Mouse (Mus musculus) large intestine, adult 2 months (tissue): ENCODE data around the gene Fmn2. TPM values are rescaled to one million over a fixed set of nuclear protein-coding genes. Genes with fewer than 3 reads are reported as not detected.

Experiments used
- DNase-seq: peaks from one replicate; pipeline ENCODE4 v3.0.0-alpha.2; 2012; ENCODE audit warnings: low read depth, low spot score
- WGBS: fragments of 180-500 bp; shearing (Covaris S2); methylation state at CpG from one replicate; pipeline ENCODE4 v1.1.7; 2018; 5-methylcytosine and 5-hydroxymethylcytosine counted together
- polyA plus RNA-seq: library from polyadenylated mRNA; depleted of rRNA; stranded (reverse); fragments of >200 nt; gene quantifications from 2 replicates; pipeline ENCODE4 v1.2.3, GENCODE M21; 2012

The Fmn2 gene
- polyA plus RNA-seq, 1 experiment: 0.09 TPM

DNA sequence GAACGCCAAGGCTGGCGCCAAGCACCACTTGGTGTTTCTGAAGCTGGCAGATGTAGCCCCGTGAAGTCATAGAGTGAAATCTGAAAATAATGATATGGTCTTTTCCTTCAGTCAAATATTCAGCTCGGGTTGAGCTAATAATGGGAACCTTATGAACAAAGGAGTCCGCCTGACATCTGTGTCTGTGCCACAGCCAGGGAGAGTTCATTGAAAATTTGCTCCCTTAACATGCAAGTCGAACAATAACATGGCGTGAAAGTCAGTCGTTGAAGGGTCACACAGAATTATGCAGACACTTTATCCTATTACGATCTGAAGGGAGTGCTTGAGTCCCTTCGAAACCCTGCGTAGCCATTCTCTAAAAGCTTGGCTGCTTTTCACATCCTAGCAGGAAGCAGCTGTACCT lies 147.8 kb downstream of the Fmn2 start:
- 91% methylated on average over 11 of the region's 11 CpGs for WGBS
- DNase-seq: no peak

GRCm38 (mm10) chr1:174654565-174654964 lies 152.9 kb downstream of the Fmn2 start:
- DNase-seq: no peak
- 37% methylated on average over 5 of the region's 5 CpGs for WGBS

- WGBS: 63% methylated on average over 9 of the region's 9 CpGs
- no peak for DNase-seq
Observed at GRCm38 (mm10) chr1:174655354-174655753, 153.7 kb downstream of the Fmn2 start.

- no peak for DNase-seq
- 84% methylated on average over 4 of the region's 4 CpGs for WGBS
Observed at GRCm38 (mm10) chr1:174656554-174656953, 154.9 kb downstream of the Fmn2 start.

DNA sequence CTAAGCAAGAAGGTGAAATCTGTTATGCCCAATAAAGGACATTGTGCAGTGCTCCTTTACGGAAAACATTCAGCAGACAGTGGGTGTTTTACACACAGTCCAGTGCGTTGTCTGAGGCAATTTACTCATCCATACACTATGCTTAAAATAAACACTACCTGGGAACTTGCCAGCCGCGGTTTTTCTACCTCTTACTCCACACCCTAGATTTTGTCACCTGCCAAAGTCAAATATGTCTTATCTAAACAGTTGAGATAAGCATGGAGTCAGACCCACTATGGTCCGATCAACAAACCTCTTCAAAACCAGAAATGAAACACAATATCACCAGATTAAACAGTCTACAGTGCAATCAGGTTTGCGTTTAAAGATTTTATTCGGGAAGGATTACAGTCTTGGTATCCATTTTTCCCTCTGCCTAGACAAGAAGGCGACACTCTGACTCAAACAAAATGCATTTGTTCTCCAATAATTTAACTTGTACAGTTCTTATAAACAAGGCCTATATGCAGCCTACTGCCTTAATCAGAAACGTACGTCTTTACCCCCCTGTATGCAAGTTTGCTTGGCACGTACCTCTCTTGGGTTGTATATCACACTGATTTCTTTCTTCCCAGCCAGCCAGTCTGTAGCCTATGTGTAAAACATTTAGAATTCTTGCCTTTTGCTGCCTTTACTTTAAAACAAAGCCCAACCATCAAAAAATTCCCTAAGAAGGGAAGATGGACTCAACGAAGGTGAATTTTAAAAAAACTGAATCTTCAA lies 158.0 kb downstream of the Fmn2 start:
- DNase-seq: no peak
- 30% methylated on average over 12 of the region's 12 CpGs for WGBS

GRCm38 (mm10) chr1:174665116-174665515 lies 163.5 kb downstream of the Fmn2 start:
- DNase-seq: no peak

DNA sequence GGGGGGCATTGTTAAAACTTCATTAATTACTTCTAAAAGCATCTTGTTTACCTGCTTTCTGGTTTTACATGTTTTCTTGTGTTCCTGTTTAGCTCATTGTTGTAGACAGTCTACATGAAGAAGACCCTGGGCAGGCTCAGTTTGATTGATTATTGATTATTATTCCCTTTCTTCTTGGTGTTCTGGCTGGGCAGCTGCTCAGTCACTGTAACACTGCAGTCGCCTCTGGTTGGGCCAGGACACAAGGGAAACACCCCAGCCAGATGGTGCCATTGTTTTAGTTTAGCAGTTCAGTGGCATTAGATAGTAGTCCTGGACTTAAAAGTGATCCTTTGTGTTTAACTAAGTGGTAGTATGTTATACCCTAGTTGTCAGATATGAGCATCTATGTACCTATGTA lies 167.5 kb downstream of the Fmn2 start:
- WGBS: 75% methylated on average over 1 of the region's 1 CpGs
- DNase-seq: no peak

DNA sequence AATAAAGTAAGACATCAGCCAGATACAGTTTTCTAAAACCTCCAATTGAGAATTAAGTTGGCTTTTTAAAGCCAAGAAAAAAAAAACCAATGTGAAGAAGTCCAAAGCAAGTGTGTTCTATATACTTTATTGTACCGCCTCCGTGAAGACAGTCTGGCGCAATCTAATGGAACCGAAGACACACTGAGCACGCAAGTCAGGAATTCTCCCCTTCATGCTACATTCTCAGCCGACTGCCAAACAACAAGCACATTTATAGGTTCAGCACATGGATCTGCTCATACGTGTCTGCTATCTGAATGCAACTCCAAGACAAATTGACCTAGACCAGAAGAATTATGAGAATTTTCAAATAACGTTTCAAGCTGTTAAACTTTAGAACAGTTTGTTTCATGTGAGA lies 169.2 kb downstream of the Fmn2 start:
- no peak for DNase-seq
- WGBS: 80% methylated on average over 8 of the region's 8 CpGs

- 70% methylated on average over 8 of the region's 8 CpGs for WGBS
Observed at GRCm38 (mm10) chr1:174674586-174674985, 173.0 kb downstream of the Fmn2 start.

GRCm38 (mm10) chr1:174675316-174675715 lies 173.7 kb downstream of the Fmn2 start:
- WGBS: 73% methylated on average over 6 of the region's 6 CpGs
- DNase-seq: no peak

More at GRCm38 (mm10) chr1:174674586-174674985, 173.0 kb downstream of the Fmn2 start:
- DNase-seq: no peak

GRCm38 (mm10) chr1:174676187-174676586 lies 174.6 kb downstream of the Fmn2 start:
- no peak for DNase-seq
- WGBS: 85% methylated on average over 3 of the region's 3 CpGs

GRCm38 (mm10) chr1:174677211-174677610 lies 175.6 kb downstream of the Fmn2 start:
- DNase-seq: no peak
- WGBS: 43% methylated on average over 4 of the region's 4 CpGs

GRCm38 (mm10) chr1:174689301-174689700 lies 187.7 kb downstream of the Fmn2 start:
- 70% methylated on average over 2 of the region's 2 CpGs for WGBS
- no peak for DNase-seq

GRCm38 (mm10) chr1:174700871-174701270 lies 199.2 kb downstream of the Fmn2 start:
- WGBS: 75% methylated on average over 5 of the region's 5 CpGs

GRCm38 (mm10) chr1:174701835-174702234 lies 200.2 kb downstream of the Fmn2 start:
- WGBS: 78% methylated on average over 5 of the region's 5 CpGs

More at GRCm38 (mm10) chr1:174700871-174701270, 199.2 kb downstream of the Fmn2 start:
- DNase-seq: no peak

DNA sequence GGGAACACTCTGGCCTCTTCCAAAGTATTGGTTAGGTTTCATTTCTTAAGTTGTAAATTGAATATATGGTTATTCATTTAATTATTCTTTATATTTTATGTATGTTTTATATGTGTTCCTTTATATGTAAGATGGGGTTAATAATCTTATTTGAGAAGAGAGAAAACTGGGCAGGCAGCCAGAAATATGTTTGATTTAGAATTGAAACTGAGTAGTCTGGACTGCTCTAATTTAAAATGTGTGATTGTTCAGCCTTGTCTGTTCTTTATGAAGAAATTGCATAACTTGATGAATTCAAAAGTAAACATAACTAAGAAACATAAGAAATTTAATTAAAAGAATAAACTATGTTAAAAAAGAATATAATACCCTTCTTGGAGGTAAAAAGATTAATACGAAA lies 202.3 kb downstream of the Fmn2 start:
- DNase-seq: no peak
- 82% methylated on average over 1 of the region's 1 CpGs for WGBS

More at GRCm38 (mm10) chr1:174701835-174702234, 200.2 kb downstream of the Fmn2 start:
- DNase-seq: no peak

GRCm38 (mm10) chr1:174719729-174720458 lies 218.3 kb downstream of the Fmn2 start:
- no peak for DNase-seq
- 89% methylated on average over 12 of the region's 12 CpGs for WGBS

- 62% methylated on average over 3 of the region's 3 CpGs for WGBS
- DNase-seq: no peak
Observed at GRCm38 (mm10) chr1:174728771-174729170, 227.1 kb downstream of the Fmn2 start.

GRCm38 (mm10) chr1:174732715-174733114 lies 231.1 kb downstream of the Fmn2 start:
- 52% methylated on average over 6 of the region's 6 CpGs for WGBS
- no peak for DNase-seq

- DNase-seq: no peak
- WGBS: 69% methylated on average over 8 of the region's 8 CpGs
Observed at GRCm38 (mm10) chr1:174738958-174739357, 237.3 kb downstream of the Fmn2 start.

- DNase-seq: no peak
- 67% methylated on average over 2 of the region's 2 CpGs for WGBS
Observed at GRCm38 (mm10) chr1:174742667-174743066, 241.0 kb downstream of the Fmn2 start.
